Mouse (Mus musculus) left cerebral cortex, adult 6 months (tissue): Measurements from ENCODE around the gene Ubald1. TPM values are rescaled to one million over a fixed set of nuclear protein-coding genes. Genes with fewer than 3 reads are reported as not detected.

Source experiments
- long read RNA-seq, 2 experiments: library from polyadenylated mRNA; unstranded; transcript quantifications; one replicate each; pipeline ENCODE4 v2.0.0; 2019 to 2020
- polyA plus RNA-seq: library from polyadenylated mRNA; unstranded; fragments of <200 nt; fragmentation: Nextera tagmentation; gene quantifications from 2 replicates; pipeline ENCODE4 v1.2.3, GENCODE M21; 2021

Gene Ubald1
- polyA plus RNA-seq = 61.3 and 98.9 TPM in 2 replicates
- long read RNA-seq, experiment 1, transcript Ubald1-201 (3 exons, 1,851 nt) = major isoform, 93 of 116 reads
- long read RNA-seq, experiment 1, partial matches to known transcripts = 9 of 116 reads
- long read RNA-seq, experiment 1, other reads (novel, unspliced or antisense) = 14 of 116 reads
- long read RNA-seq, experiment 2, full-length matches to known transcripts = 30 of 53 reads
- long read RNA-seq, experiment 2, partial matches to known transcripts = 1 of 53 reads
- long read RNA-seq, experiment 2, other reads (novel, unspliced or antisense) = 22 of 53 reads

DNA sequence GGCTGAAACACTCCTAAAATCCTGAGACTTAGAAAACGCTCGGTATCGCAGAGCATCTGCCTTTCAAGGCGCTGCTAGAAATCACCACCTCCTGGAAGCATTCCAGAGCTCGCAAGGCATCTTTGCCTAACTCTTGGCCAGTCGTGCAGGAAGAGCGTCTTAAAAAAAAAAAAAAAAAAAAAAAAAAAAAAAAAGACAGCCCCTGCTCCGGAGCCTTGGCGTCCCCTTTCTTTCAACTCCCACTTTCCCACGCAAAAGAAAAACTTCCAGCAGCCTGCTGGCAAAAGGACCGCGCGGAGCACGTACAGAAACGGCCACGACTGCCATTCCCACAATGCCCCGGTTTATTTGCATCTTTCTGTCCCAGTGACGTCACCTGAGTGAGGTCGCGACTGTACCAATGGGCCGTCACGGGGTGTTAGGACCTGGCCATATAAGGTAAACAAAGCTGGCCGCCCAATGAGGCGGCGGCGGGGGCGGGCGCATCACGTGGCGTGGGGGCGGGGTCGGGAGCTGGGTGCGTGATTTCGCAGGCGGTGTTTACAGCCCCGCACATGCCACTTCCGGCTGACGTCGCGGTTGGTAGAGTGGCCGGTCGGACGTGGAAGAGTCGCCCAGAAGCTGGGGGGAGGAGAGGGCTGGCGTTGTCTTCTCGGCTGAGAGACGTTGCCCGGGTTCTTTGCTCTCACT lies at the start of gene Ubald1:
Gene Ubald1, minus strand, starts transcription at position 180 of the 690 bp plus-strand sequence.

GRCm38 (mm10) chr16:4885760-4886689 lies 5.9 kb upstream of the Ubald1 start, which contains the start of gene Mgrn1:
TSS of gene Mgrn1 (plus strand) at chr16:4886249.

DNA sequence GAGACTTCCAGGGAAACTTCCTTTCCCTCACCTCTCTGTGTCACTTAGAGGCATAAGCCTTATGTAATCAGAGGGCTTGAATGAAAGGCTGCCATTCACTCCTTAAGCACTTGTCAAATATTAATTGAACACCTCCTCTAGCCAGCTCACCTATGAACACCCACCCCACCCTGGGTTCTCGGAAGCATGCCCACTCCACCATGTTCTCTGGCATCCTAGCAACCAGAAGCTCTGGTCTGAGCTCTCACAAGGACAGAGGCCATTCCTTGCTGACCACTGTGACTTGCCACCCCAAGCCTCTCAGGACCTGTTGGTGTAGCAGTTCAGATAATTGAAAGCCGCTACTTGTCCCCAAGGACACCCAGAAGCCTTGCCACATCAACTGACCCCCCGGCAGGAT lies 44.9 kb downstream of the Ubald1 start, which contains the start of gene 4930562C15Rik:
Gene 4930562C15Rik, plus strand, starts transcription at position 226 of the 400 bp plus-strand sequence.

Other genes starting within 250 kb of the Ubald1 start
- gene Vasn, start 240.4 kb downstream of the Ubald1 start, polyA plus RNA-seq = 2.8 and 3.0 TPM in 2 replicates
- gene Dnaja3, start 240.3 kb downstream of the Ubald1 start, polyA plus RNA-seq = 57.6 and 77.4 TPM in 2 replicates
- gene Coro7, start 200.5 kb downstream of the Ubald1 start, polyA plus RNA-seq = 28.4 and 29.8 TPM in 2 replicates
- gene Nmral1, start 161.0 kb downstream of the Ubald1 start, polyA plus RNA-seq = 22.5 and 27.7 TPM in 2 replicates
- gene Hmox2, start 154.0 kb downstream of the Ubald1 start, polyA plus RNA-seq = 163 and 171 TPM in 2 replicates
- 157 and 190 TPM in 2 replicates for gene Cdip1, start 90.0 kb downstream of the Ubald1 start, polyA plus RNA-seq
- not detected in 2 replicates for gene 4930562C15Rik, start 44.9 kb downstream of the Ubald1 start, polyA plus RNA-seq
- 78.9 and 89.4 TPM in 2 replicates for gene Mgrn1, start 5.9 kb upstream of the Ubald1 start, polyA plus RNA-seq
- 86.5 and 107 TPM in 2 replicates for gene Nudt16l1, start 58.4 kb upstream of the Ubald1 start, polyA plus RNA-seq
- 16.2 and 19.8 TPM in 2 replicates for gene Anks3, start 83.9 kb upstream of the Ubald1 start, polyA plus RNA-seq
- not detected in 2 replicates for gene Sept12, start 117.5 kb upstream of the Ubald1 start, polyA plus RNA-seq
- 0.89 and 1.0 TPM in 2 replicates for gene Smim22, start 127.0 kb upstream of the Ubald1 start, polyA plus RNA-seq
- gene Rogdi, start 133.2 kb upstream of the Ubald1 start, polyA plus RNA-seq = 167 and 182 TPM in 2 replicates
- gene Glyr1, start 169.5 kb upstream of the Ubald1 start, polyA plus RNA-seq = 69.1 and 69.7 TPM in 2 replicates
- gene Ubn1, start 169.7 kb upstream of the Ubald1 start, polyA plus RNA-seq = 5.0 and 8.6 TPM in 2 replicates